Mouse (Mus musculus) right cerebral cortex, adult 2 months (tissue): ENCODE results near the gene Focad.
A peak's percentile ranks its signal among the peaks of the same experiment; 100 is the strongest.
"Not testable (repeated sequence)": the region's sequence is repeated elsewhere in the genome, so short reads cannot be mapped to it uniquely, and the experiment has no call there.

Source experiments
- DNase-seq, 2 experiments: peaks; one replicate each; pipeline ENCODE4 v3.0.0; 2021 to 2022; ENCODE audit warnings: low spot score in 2 of 2

The Focad gene

DNA sequence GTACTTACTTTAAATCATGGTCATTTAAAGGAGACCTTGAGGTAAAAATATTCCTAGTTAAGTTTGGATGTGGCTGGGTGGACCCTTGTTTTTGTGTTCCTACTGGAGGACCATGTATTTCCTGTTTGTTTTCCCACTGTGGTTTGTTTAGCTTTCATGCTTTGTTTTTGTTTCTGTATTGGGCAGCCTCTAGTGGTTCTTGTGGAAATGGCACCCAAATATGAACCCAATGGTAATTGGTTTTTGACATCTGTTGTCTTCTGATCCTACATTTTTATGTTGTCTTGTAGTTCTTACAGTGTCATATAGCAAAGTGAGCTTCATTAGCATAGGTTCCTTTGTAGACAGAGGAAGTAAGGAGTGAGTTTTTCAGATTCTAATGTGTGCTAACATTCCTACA is 207.9 kb downstream of the Focad start:
- peak; percentile 25 to 44 for DNase-seq

DNA sequence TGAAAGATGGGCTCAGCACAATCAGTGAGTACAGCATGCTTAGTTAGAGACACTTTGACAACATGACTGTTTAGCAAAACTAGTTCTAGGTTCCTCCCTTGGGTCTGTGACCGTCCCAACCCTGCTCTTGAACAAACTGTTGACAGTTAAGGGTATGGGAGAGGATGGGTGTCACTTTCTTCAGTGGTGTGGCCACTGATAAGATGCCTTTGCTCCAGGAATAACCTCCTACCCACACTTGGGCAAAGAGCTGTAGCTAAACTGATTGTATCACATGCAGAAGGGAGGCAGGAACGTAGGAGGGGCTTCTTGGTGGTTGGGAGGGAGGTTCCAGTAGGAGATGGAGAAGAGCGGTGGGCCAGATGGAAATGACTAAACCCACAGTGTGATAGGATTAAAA is 213.3 kb downstream of the Focad start:
- no peak for DNase-seq

DNA sequence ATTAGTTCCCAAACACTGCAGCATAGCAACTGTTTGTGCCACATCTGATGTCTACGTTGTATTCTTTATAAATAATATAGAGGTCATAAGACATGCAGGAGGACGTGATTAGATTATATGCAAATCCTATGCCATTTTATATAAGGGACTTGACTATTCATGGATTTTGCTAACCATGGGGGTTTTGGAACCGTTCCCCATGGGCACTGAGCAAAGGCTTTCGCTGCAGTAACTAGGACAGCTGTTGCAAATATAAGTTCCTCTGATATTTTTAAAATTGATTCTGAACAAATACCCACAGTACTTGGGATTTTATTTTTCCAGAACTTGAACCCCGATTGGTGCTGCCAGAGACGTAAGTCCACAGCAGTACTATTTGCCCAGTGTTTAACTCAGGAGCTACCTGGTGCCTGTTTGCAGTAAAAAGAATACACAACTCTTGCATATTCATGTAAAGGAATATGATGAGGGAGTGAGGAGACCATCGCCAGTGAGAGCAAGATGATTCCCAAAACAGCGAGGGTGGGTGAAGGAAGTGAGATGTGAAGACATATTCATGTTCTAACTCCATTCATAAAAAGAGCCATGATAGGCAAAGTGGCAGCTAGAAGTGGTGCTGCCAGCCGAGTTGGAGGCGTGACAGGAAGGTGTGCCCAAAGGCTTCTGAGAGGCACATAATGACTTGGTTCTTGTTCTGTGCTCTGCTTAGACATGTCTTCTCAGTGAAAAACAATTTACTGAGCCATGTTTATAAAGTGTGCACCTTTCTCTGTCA is 214.1 kb downstream of the Focad start:
- peak in 1 of 2 experiments; percentile 19 for DNase-seq

DNA sequence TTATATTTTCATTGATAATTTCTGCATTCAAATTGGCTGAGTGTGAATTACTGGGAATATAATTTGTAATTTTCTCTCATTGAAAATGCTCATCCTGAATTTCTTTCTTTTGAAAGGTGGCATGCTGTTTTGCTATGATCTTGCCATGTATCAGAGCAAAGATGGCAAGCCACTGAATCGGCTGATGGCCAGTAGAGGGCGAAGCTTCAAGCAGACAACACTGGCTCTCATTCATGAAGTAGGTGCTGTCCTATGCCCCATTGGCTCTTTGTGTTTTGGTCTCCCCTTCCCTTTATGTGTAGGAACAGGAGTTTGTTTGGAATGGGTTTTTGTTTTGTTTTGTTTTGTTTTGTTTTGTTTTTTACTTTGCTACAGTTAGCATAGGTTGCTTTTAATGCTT is 215.2 kb downstream of the Focad start:
- no peak for DNase-seq

DNA sequence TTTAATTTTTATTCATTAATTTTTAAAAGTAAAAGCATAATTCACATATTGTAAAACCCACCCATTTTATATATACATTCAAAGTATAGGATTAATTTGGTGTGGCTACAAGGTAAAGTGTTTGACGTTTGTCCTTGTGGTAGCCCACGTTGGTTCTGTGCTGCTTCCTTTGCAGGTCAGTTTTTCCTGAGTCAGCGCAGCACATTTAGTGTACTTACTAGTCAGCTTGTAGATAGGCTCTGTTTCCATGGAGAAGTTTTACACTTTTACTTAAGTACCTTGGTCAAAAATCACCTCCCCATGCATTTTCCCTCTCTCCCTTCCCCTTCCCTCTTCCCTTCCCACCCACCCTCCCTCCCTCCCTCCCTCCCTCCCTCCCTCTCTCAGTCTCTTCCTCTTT is 220.5 kb downstream of the Focad start:
- DNase-seq: no peak

DNA sequence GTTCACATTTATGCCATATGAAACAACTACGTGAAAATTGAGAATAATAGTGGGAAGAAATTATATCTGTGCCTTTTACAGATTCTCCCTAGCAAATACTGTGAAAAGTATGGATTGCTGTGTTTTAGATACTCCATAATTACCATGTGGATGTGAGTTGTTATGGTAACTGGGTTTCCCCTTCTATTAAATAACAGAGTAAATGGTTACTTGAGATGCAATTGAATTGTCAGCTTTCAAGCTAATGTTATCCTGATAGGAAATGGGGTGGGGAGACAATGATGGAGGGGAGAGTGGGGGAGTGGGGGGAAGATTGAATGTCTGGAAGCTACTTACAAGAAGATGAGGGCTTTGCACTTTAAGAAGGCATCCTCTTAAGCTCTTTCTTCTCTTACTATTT is 225.6 kb downstream of the Focad start:
- DNase-seq: no peak

DNA sequence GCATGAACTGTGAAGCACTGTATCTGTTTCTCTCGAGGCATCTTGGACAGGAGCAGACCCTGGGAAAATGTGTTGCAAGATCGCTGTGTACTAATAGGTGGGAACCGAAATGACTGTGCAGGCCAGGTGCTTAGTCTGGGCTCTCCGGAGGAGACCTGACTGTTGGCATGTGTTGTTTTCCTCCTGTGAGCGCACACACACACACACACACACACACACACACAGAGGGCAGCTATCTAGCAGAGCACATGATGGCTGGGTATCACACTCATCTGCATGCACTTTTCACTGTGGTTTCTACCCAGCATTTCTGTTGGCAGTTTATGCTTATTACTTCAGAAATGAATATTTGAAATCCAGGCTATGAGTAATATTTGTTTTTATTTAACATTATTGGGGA is 231.0 kb downstream of the Focad start:
- no peak for DNase-seq

DNA sequence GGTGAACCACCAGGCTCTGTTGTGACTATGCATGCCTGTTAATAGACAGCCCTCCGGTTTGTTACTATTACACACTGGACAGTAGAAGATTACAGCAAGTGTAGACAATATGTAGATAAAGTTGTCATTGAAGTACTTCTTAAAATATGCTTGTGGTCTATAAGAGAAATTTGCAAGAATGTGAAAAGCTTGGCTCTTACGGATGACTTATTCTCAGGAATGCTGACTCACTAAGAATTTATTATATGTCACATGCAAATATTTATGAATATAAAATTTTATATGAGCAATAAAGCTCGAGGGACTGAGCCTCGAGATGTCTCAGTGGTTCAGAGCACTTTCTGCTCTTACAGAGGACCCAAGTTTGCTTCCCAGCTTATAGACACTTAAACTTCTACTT is 240.1 kb downstream of the Focad start:
- DNase-seq: no peak

DNA sequence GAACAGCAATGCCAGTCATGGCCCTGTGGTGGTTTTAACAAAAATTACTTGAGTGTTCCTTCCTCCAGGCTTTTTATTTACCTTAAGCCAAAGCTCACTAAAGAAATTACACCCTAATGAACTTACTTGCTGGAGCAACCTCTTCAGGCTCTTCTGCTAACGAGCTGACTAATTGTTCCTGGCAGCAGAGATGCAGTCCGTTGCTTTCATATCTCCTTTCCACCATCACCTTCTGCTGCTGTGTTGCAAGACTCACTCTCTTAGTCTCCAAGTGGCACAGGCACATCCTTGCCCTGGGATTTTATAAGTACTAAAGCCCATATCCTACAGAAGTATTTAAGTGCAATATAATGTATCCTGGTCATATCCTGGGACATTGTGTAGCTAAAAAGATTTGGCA is 242.3 kb downstream of the Focad start:
- no peak for DNase-seq

DNA sequence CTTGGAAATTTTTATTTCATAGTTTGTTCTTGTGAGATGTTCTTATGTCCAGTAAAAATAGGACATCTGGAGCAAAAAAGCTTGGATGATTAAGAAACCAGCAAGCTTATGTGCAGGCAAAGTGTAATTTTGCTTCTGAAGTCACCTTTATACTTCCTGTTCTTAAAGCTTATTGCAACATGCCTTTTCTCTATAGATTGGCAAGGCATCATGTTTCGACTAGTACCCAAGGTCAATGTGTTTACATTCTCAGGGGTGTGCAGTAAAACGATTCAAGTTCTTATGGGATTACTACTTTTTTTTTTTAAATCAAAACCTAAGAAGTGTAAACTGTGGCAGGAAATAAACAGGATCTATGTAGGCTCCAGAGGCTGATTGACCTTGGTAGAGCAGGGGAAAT is 242.9 kb downstream of the Focad start:
- no peak for DNase-seq

DNA sequence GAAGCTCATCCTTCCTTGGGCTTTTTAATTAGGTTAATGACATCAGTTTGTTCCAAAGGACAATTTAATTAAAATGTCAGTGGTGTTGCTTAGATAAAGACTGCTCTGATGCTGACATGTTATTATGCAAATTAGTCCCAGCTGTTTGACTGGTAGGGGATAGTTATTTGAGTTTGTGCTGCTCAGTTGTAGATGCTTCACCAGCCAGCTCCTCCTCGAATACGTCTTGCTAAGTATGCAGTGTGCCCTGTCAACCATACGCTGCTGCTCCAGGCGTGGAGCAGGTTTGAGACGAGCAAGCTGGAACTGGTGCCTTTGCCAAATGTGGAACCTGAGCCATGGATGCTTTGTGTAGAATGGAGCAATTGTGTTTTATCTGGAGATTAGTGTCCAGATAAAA is 243.7 kb downstream of the Focad start:
- DNase-seq: no peak

DNA sequence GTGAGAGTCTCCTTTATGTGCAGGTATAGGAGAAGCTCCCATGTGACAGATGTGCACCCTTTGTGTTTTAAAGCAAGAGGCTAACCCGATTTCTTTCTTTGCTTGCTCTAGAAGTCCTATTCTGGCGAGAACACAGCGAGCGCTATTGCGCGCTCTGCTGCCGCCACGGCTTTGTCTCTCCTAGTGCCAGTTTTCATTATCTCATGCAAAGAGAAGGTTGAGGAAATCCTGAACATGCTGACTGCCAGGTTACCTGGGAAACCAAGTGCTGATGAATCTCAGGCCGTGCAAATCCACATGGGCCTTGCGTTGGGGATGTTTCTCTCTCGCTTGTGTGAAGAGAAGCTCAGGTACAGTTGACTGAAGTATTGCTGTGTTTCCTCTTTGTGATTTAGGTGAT is 250.0 kb downstream of the Focad start:
- DNase-seq: peak; percentile 41 to 65

DNA sequence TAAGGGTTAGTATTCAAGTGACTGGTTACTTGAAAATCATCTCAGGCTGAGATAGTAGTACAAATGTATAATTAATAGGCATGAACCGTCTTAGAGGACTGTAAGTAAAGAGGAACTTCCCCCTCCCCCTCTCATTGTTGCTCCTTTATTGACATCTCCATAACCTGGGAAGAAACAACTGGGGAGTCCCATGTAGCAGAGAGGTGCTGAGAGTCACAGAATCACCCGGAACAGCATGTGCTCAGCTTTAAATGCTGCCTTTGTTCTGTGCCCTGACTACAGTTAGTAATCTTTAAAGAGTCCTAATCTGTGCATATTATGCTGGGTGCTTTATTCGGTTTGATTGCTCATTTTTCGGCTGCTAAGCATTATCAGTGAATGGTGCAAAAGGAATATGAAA is 250.6 kb downstream of the Focad start:
- DNase-seq: no peak

DNA sequence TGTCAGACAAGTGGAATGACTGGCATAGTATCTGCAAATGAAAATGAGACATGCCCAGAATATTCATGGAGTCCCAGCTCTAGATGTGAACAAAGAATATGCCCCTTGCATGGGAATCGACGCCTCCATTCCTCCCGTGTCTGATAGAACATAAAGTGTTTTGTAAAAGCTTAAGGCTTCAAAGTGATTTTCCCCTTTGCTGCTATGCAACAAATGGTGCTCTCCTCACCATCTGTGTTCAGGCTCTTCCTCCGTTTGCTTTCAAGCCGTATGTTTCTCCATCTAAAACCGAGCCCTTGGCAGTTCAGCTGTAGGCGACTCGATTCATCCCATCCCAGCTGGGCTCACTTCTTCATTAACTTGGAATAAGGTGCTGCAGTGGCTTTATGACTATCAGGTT is 251.5 kb downstream of the Focad start:
- DNase-seq: peak; percentile 34 to 40

DNA sequence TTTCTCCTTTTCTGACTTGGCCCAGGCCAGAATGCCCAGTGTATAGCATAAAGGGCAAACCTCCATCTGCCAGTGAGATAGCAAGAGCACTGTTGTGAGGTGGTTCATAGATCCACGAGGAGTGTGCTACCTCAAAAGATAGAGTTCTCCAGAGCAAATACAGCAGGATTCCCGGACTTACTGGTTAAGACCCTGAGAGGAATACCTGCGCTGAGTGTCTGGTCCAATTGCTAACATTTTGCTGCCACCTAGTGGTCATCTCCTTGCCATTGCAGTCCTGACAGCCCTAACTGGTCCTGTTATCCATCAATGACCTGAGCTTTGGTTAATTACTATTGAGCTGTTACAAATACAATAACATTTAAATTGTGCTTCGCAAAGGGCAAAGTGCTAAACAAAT is 256.5 kb downstream of the Focad start:
- DNase-seq: peak; percentile 75 to 76

DNA sequence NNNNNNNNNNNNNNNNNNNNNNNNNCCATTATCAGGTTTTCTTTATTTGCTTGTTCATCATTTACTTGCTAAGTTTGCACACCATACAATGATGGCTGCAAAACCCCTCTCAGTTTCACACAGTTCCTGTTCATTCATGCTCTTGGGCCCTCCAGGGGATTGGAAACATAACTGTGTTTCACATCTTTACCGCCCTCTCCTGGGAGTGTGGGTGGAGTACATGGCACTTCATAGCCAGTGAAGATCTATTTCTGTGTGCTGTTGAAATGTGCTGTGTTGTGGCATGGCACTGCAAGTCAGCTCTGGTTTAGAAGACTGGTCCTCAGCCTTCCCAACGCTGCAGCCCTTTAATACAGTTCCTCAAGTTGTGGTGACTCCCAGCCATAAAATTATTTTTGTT is 262.2 kb downstream of the Focad start:
- peak; percentile 26 to 48 for DNase-seq

DNA sequence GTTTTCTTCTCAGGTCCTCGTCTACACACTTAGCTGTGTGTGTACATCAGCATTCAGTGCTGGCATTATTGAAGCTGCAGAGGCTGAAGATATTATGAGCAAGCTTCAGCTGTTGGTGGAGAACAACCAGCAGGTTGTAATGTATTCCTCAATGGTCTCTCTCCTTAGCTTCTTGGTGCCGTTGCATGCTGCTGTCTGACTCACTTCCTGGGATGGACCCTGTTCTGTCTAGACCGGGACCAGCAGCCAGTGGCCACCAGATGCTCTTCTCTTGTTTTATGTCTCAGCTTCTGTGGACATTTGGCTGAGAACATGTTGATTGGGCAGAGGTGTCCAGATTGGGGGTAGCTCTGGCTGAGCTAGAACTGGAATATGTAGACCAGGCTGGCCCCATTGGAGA is 263.0 kb downstream of the Focad start:
- DNase-seq: no peak

DNA sequence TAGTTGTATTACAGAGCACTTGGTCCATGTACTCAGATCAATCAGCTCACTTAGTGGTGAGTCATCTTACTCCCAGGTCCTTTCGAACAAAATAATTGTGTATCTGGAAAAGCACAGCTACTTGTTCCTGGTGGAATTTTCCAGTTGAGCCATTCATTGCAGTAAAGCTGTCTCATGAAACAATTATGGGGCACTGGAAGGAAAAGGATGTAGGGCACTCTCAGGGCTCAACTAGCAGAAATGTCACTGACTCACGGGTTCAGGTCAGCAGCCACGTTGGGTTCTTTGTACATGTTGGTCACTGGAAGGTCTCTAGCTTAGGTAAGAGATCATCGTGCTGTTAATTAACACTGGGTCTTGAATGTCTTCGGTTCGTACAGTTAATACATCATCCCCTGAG is 275.5 kb downstream of the Focad start:
- no peak for DNase-seq

DNA sequence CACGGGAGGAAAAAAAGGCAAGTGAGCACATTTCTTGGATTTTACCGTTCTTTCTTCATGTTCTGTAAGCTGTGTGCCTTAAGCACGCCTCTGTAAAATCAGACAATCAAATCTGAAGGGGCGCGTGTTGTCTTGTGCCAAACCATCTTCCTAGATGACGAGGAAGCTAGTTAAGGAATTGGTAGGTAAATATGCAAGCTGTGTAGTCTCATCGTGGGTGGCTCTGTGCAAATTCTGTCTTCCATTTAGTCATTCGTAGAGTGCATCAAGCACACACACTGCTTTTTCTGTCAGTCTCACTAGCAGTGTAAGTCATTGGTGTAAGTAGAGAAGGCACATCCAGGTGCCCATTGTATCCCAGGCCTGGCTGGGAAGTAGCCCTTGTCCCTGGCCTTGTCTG is 276.4 kb downstream of the Focad start:
- peak in 1 of 2 experiments; percentile 16 for DNase-seq

DNA sequence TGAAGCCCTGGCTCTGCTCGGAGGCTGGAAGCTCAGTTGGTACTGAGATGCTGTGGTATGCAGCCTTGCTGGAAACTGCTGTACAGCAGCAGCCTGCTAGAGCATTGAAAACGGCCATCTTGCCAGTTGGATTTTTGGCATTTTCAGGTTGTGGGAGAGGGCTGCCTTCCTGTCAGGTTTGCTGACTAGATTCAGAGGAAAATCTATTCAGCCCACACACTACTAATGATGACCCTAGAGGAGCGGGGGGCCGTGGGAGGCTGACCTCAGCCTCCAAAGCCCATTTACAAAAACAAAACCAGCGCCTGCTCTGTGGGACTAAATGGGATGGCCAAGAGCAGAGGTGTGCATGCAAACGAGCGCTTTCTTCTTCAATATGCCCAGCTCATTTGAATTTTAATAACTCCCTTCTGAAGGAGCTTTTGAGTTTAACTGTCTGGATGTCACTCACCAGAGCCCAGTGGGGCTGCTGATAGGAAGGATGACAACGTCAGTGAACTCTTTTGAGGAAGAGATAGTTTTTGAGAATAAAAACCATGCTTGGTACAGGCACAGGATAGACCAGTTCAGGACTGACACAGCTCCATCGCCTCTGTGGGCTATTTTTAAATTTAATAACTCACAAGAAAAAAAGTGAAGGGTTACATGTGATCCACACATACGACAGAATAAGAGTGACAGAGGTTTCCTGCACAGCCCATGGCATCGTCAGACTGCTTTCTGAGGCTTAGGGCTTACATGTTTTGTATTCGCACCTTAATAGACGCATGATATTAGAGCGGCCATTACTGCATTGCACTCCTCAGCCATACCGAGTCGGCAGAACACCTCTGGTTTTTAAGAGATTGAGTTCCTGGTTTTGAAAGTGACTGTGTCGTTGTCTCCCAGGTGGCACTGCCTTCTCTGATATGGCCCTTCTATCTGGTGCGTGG is 278.1 kb downstream of the Focad start:
- no peak for DNase-seq

DNA sequence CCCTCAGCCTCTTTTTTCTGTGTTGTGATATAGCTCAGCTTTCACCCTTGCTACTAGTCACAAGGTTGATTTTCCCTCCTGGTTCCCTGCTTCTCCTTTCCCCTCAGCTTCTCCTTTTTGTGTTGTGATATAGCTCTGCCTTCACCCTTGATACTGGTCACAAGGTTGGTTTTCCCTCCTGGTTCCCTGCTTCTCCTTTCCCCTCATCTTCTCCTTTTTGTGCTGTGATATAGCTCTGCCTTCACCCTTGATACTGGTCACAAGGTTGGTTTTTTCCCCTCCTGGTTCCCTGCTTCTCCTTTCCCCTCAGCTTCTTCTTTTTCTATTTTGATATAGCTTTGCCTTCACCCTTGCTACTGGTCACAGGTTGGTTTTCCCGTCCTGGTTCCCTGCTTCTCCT is 295.6 kb downstream of the Focad start:
- DNase-seq: no peak

DNA sequence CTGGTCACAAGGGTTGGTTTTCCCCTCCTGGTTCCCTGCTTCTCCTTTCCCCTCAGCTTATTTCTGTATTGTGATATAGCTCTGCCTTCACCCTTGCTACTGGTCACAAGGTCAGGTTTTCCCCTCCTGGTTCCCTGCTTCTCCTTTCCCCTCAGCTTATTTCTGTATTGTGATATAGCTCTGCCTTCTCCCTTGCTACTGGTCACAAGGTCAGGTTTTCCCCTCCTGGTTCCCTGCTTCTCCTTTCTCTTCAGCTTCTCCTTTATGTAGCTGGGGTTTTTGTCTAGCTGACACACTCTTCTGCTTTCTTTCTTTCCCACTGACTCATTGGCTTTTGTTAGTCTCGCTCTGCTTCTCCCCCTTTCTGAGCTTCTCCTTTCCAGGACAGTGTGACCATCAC is 296.2 kb downstream of the Focad start:
- not testable (repeated sequence) for DNase-seq

DNA sequence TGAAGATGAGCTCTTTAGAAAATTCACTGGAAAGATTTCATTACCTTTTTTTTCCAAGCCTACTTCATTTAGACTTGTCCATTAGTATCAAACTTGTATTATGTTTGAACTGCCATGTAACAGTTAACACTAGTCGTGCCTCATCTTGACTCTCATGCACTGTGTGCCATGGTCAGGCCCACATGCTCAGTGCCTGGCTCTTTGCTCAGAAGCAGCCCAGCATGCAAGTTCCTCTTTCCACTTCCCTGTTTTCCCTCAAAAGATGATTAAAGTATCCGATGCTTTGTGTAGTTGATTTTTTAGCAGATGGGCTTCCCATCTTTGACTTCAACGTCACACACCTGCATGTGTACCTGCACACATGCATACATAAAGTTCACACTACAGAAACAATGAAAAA is 301.3 kb downstream of the Focad start:
- DNase-seq: no peak
